Mouse (Mus musculus) testis, adult 2 months (tissue): ENCODE results near the gene Fads3.

Source experiments
- CTCF ChIP-seq: fragments of 200-500 bp; IDR thresholded peaks from 2 replicates; pipeline ENCODE4 v1.5.1; 2012; ENCODE audit warnings: low read depth, mild to moderate bottlenecking, inconsistent platforms, low read length, moderate library complexity; ENCODE audit not compliant: control insufficient read depth, insufficient read depth, insufficient replicate concordance
- POLR2A ChIP-seq: fragments of 200-500 bp; IDR thresholded peaks from 2 replicates; pipeline ENCODE4 v1.6.1; 2012; ENCODE audit warnings: low read depth, mild to moderate bottlenecking, inconsistent platforms, low read length, moderate library complexity; ENCODE audit not compliant: control insufficient read depth

GRCm38 (mm10) chr19:10042232-10042631 lies 863 bp downstream of the Fads3 start:
- no peak for TF ChIP-seq CTCF
- TF ChIP-seq POLR2A = no peak
